22 mouse cellular contexts compared by ENCODE assay signal in the genomic region with DNA sequence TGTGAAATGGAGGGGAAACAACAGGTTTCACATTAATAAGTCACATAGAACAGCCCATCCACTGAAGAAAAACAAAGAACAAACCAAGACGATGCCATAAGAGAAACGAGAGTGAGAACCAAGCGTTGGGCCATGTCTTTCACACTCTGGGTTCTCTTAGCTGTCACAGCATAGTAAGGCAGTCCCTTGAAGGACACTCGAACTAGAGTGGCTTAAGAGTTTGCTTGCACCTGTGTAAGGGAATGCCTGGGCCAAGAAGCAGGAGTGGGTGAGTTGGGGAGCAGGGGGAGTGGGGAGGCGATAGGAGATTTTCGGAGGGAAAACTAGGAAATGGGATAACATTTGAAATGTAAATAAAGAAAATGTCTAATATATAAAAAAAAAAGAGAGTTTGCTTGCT. TPM values are rescaled to one million over a fixed set of nuclear protein-coding genes. Genes with fewer than 3 reads are reported as not detected.
"Had no signal": no experiment of that assay in that cellular context is flagged by ENCODE, and none has a peak within 500 bp of the region (broad histone marks: within the 10 kb centered on the region; RNA-seq: fewer than 3 reads in every experiment).

No protein-coding gene starts in this region.

- H3K36me3 ChIP-seq: liver, embryonic 13.5 days; liver, embryonic 15.5 days; lung, embryonic 15.5 days; midbrain, embryonic 10.5 days; midbrain, embryonic 12.5 days; neural tube, embryonic 13.5 days; neural tube, embryonic 15.5 days had no signal

- H3K4me3 ChIP-seq: liver, embryonic 13.5 days; liver, embryonic 15.5 days; lung, embryonic 15.5 days; midbrain, embryonic 10.5 days; midbrain, embryonic 12.5 days; myocyte; neural tube, embryonic 13.5 days; neural tube, embryonic 15.5 days had no signal

- H3K27me3 ChIP-seq: liver, embryonic 13.5 days; liver, embryonic 15.5 days; lung, embryonic 15.5 days; midbrain, embryonic 12.5 days; neural tube, embryonic 13.5 days; neural tube, embryonic 15.5 days had no signal

- H3K9ac ChIP-seq: liver, embryonic 13.5 days; liver, embryonic 15.5 days; liver, postnatal 0 days; lung, embryonic 15.5 days; midbrain, embryonic 12.5 days; neural tube, embryonic 13.5 days; neural tube, embryonic 15.5 days had no signal

- DNase-seq: liver; liver, embryonic 13.5 days; liver, postnatal 0 days; midbrain, embryonic 14.5 days; retina, postnatal 1 day; right cerebral cortex, adult 18-20 months; right cerebral cortex, postnatal 25 days; right cerebral cortex, postnatal 4 days; spleen, adult 18-20 months; thymus, adult 2 months; thymus, postnatal 25 days; thymus, postnatal 4 days had no signal

- H3K27ac ChIP-seq: liver, embryonic 13.5 days; liver, embryonic 15.5 days; lung, embryonic 15.5 days; midbrain, embryonic 10.5 days; midbrain, embryonic 12.5 days; neural tube, embryonic 13.5 days; neural tube, embryonic 15.5 days had no signal

- H3K4me1 ChIP-seq: liver, embryonic 13.5 days; liver, embryonic 15.5 days; lung, embryonic 15.5 days; midbrain, embryonic 12.5 days; neural tube, embryonic 13.5 days; neural tube, embryonic 15.5 days had no signal

- H3K4me2 ChIP-seq: liver, embryonic 11.5 days; liver, embryonic 13.5 days; liver, embryonic 15.5 days; lung, embryonic 15.5 days; midbrain, embryonic 12.5 days; neural tube, embryonic 13.5 days; neural tube, embryonic 15.5 days had no signal

- H3K9me3 ChIP-seq: liver, embryonic 13.5 days; liver, embryonic 15.5 days; lung, embryonic 15.5 days; midbrain, embryonic 10.5 days; midbrain, embryonic 12.5 days; neural tube, embryonic 13.5 days; neural tube, embryonic 15.5 days had no signal

- ATAC-seq: liver, postnatal 0 days; midbrain, embryonic 16.5 days had no signal

RNA-seq across cellular contexts. Expression of a gene that starts 3.2 kb away (rescaled TPM):
- polyA plus RNA-seq: liver, embryonic 13.5 days; liver, embryonic 15.5 days; liver, postnatal 0 days; lung, embryonic 15.5 days; neural tube, embryonic 13.5 days had no signal

RNA-seq across cellular contexts. Expression of a gene that starts 46.7 kb away (rescaled TPM):
- polyA plus RNA-seq: liver, embryonic 11.5 days; liver, embryonic 13.5 days; liver, embryonic 15.5 days; liver, postnatal 0 days; midbrain, embryonic 10.5 days; myocyte; neural tube, embryonic 13.5 days; small intestine, adult 2 months had no signal
